In genomic region chr7:16557783-16558538, GRCm38 (mm10) we compare ENCODE assay signal across 14 mouse cellular contexts. TPM values are rescaled to one million over a fixed set of nuclear protein-coding genes. Genes with fewer than 3 reads are reported as not detected.
DNase-seq lines count a peak whose midpoint lies in the region; ATAC-seq and TF ChIP-seq lines count a peak whose summit lies in the region.
"Had no signal": no experiment of that assay in that cellular context is flagged by ENCODE, and none has a peak within 500 bp of the region (broad histone marks: within the 10 kb centered on the region; RNA-seq: fewer than 3 reads in every experiment).

No protein-coding gene starts in this region.

- TF ChIP-seq CTCF in hindbrain, postnatal 0 days (IDR thresholded peaks at IDR 0.05; ENCODE audit: low read depth), result no peak

- intact Hi-C loops in heart, postnatal 25 days (cut with DNase I), result no loop called here

- no peaks in the 10 kb centered on the region for H3K9me3 ChIP-seq in neural tube, embryonic 13.5 days
- no peaks in the 10 kb centered on the region for H3K9me3 ChIP-seq in hindbrain, postnatal 0 days (ENCODE audit: low read length)
- H3K9me3 ChIP-seq: liver, embryonic 15.5 days had no signal

- H3K4me1 ChIP-seq in neural tube, embryonic 13.5 days (replicated peaks), result peaks cover 64% of the 10 kb centered on the region
- H3K4me1 ChIP-seq in hindbrain, postnatal 0 days (ENCODE audit: insufficient read depth, low read length), result peaks cover 22% of the 10 kb centered on the region
- H3K4me1 ChIP-seq: liver, embryonic 15.5 days had no signal

- WGBS in neural tube, embryonic 13.5 days, result 38% methylated on average over 9 of the region's 9 CpGs
- WGBS in hindbrain, postnatal 0 days, result 51% methylated on average over 9 of the region's 9 CpGs

- 0 out of 2 replicates have a peak overlapping the region, but pooled peaks have one; percentile 12 for H3K9ac ChIP-seq in neural tube, embryonic 13.5 days
- no peak overlapping the region for H3K9ac ChIP-seq in hindbrain, postnatal 0 days (replicated peaks; ENCODE audit: low read length)
- H3K9ac ChIP-seq: liver, embryonic 15.5 days had no signal

- no peak overlapping the region for H3K4me2 ChIP-seq in neural tube, embryonic 13.5 days
- no peak overlapping the region for H3K4me2 ChIP-seq in hindbrain, postnatal 0 days (ENCODE audit: low read depth, low read length)
- H3K4me2 ChIP-seq: heart, embryonic 11.5 days; liver, embryonic 15.5 days had no signal

- DNase-seq in heart, adult 11 months, result peak; percentile 55
- DNase-seq in heart, adult 18-20 months, result no peak
- DNase-seq in neural tube, embryonic 10.5 days (ENCODE audit: extremely low spot score, low spot score), result no peak
- DNase-seq in MEL-GATA-1-ER (ENCODE audit: extremely low read depth, low read depth), result peak; percentile 24
- peak; percentile 48 for DNase-seq in hindbrain, postnatal 0 days (ENCODE audit: low spot score)
- no peak for DNase-seq in kidney, postnatal 10 days
- no peak for DNase-seq in heart, postnatal 25 days (ENCODE audit: low spot score)
- DNase-seq: adrenal gland, adult 8-10 months; cerebellum, postnatal 36 days; gastrocnemius, adult 2 months had no signal

- H3K36me3 ChIP-seq in neural tube, embryonic 13.5 days, result peaks cover 47% of the 10 kb centered on the region
- peaks cover 24% of the 10 kb centered on the region for H3K36me3 ChIP-seq in hindbrain, postnatal 0 days (ENCODE audit: insufficient read depth, low read length)

- peak overlapping the region; percentile 56 for H3K27ac ChIP-seq in neural tube, embryonic 13.5 days (replicated peaks)
- H3K27ac ChIP-seq in hindbrain, postnatal 0 days, result peak overlapping the region; percentile 74; the same call in 1 of the 2 replicates
- H3K27ac ChIP-seq: gastrocnemius, adult 2 months; liver, embryonic 15.5 days had no signal

- H3K4me3 ChIP-seq in neural tube, embryonic 13.5 days, result no peak overlapping the region
- no peak overlapping the region for H3K4me3 ChIP-seq in hindbrain, postnatal 0 days (ENCODE audit: low read length)
- H3K4me3 ChIP-seq: erythroblast, embryonic 14.5 days; gastrocnemius, adult 2 months; liver, embryonic 15.5 days had no signal

- H3K27me3 ChIP-seq in neural tube, embryonic 13.5 days, result no peaks in the 10 kb centered on the region
- no peaks in the 10 kb centered on the region for H3K27me3 ChIP-seq in hindbrain, postnatal 0 days (ENCODE audit: insufficient read depth, low read length)
- H3K27me3 ChIP-seq: liver, embryonic 15.5 days had no signal

- ATAC-seq in neural tube, embryonic 13.5 days (ENCODE audit: low read depth), result peak; percentile 63; the same call in 1 of the 2 replicates
- ATAC-seq in hindbrain, postnatal 0 days, result peak; percentile 53; the same call in 1 of the 2 replicates

RNA-seq across cellular contexts. Expression of gene Arhgap35, which starts 56.8 kb away (rescaled TPM):
- 10 to 100 TPM; 31.8 to 33.9 TPM for total RNA-seq in heart, adult 18-20 months (2021)
- 30.8 and 31.2 TPM in 2 replicates for polyA plus RNA-seq in neural tube, embryonic 13.5 days (2015; fragmentation: Nextera tagmentation; extraction: Ambion mirVana)
- 131 and 146 TPM in 2 replicates for total RNA-seq in hindbrain, postnatal 0 days (2014; rRNA removed)
- 21.2 and 24.8 TPM in 2 replicates for polyA plus RNA-seq in hindbrain, postnatal 0 days (2015; fragmentation: Nextera tagmentation; extraction: Ambion mirVana)
- total RNA-seq in heart, postnatal 25 days (2021), result 10 to 100 TPM; 34.2 to 35.8 TPM

Comparison
In these comparisons a context has a peak if more than half of its experiments do, and no peak if none do; other contexts are left out.
1. DNase-seq: peak in heart, adult 11 months (single experiment), MEL-GATA-1-ER (single experiment) and hindbrain, postnatal 0 days (single experiment); none in heart, adult 18-20 months (0 of 2), neural tube, embryonic 10.5 days (single experiment), kidney, postnatal 10 days (single experiment) and heart, postnatal 25 days (single experiment).